Mouse (Mus musculus) MEL (cell line): Measurements from ENCODE around the gene Gm42957.

Source experiments
- BHLHE40 ChIP-seq: IDR thresholded peaks from 2 replicates; pipeline ENCODE4 v1.6.1; 2012; ENCODE audit warnings: low read depth, mild to moderate bottlenecking, inconsistent platforms, low read length, improper control_type of control experiment, borderline replicate concordance
- CTCF ChIP-seq, 3 experiments: IDR thresholded peaks in 2 of 3; conservative IDR thresholded peaks in 1 of 3; 2 replicates each; pipeline ENCODE4 v1.5.1; 2011 to 2012; ENCODE audit warnings: low read length in 3 of 3, low read depth in 2 of 3, mild to moderate bottlenecking in 2 of 3, improper control_type of control experiment in 1 of 3, inconsistent platforms in 1 of 3, mixed read lengths in 1 of 3, moderate library complexity in 1 of 3; ENCODE audit not compliant: control insufficient read depth in 1 of 3, insufficient read depth in 1 of 3, poor library complexity in 1 of 3, severe bottlenecking in 1 of 3
- E2F4 ChIP-seq: IDR thresholded peaks from 2 replicates; pipeline ENCODE4 v1.6.1; 2011; ENCODE audit warnings: low read depth, low read length, improper control_type of control experiment, borderline replicate concordance
- HCFC1 ChIP-seq: IDR thresholded peaks from 2 replicates; pipeline ENCODE4 v1.6.1; 2012; ENCODE audit warnings: low read depth, mild to moderate bottlenecking, inconsistent platforms, low read length, improper control_type of control experiment, moderate library complexity
- MAFK ChIP-seq: IDR thresholded peaks from 2 replicates; pipeline ENCODE4 v1.6.1; 2011; ENCODE audit warnings: low read depth, mild to moderate bottlenecking, low read length, improper control_type of control experiment, borderline replicate concordance
- MEF2A ChIP-seq: IDR thresholded peaks from 2 replicates; pipeline ENCODE4 v1.6.1; 2014; ENCODE audit warnings: low read depth, mild to moderate bottlenecking, inconsistent platforms, low read length, improper control_type of control experiment; ENCODE audit not compliant: poor library complexity, insufficient replicate concordance, severe bottlenecking; ENCODE audit errors: extremely low read depth
- POLR2A ChIP-seq, 2 experiments: IDR thresholded peaks; 2 replicates each; pipeline ENCODE4 v1.6.1; 2011 to 2012; ENCODE audit warnings: low read length in 2 of 2, mild to moderate bottlenecking in 2 of 2, control low read depth in 1 of 2, improper control_type of control experiment in 1 of 2, low read depth in 1 of 2, moderate library complexity in 1 of 2; ENCODE audit not compliant: control insufficient read depth in 1 of 2, insufficient read depth in 1 of 2, poor library complexity in 1 of 2
- POLR2AphosphoS5 ChIP-seq: IDR thresholded peaks from 2 replicates; pipeline ENCODE4 v1.6.1; 2012; ENCODE audit warnings: low read depth, borderline replicate concordance, mild to moderate bottlenecking, inconsistent platforms, low read length, moderate library complexity, mixed read lengths
- SMC3 ChIP-seq: IDR thresholded peaks from 2 replicates; pipeline ENCODE4 v1.6.1; 2011; ENCODE audit warnings: low read depth, low read length, improper control_type of control experiment
- TCF12 ChIP-seq: IDR thresholded peaks from 2 replicates; pipeline ENCODE4 v1.6.1; 2014; ENCODE audit warnings: low read depth, mild to moderate bottlenecking, inconsistent platforms, low read length, improper control_type of control experiment, moderate library complexity
- ZMIZ1 ChIP-seq: IDR thresholded peaks from 2 replicates; pipeline ENCODE4 v1.6.1; 2012; ENCODE audit warnings: low read depth, mild to moderate bottlenecking, inconsistent platforms, low read length, improper control_type of control experiment, moderate library complexity
- ZNF384 ChIP-seq: IDR thresholded peaks from 2 replicates; pipeline ENCODE4 v1.6.1; 2012; ENCODE audit warnings: low read depth, mild to moderate bottlenecking, inconsistent platforms, low read length, improper control_type of control experiment

DNA sequence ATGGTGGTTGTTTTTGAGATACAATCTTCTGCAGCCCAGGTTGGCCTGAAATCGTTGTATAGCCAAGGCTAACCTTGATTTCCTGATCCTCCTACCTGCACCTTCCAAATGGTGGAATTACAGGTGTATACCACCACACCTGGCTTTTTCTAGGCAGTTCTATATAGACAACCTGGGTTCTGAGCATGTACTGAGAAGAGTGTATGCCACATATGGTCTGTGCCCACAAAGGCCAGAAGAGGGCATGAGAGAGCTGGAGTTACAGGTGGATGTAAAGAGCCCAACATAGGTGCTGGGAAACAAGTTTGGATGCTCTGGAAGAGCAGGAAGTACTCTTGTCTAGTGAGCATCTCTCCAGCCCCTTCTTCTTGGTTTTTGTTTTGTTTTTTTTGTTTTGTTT, 32.0 kb downstream of the Gm42957 start:
- TF ChIP-seq CTCF (IDR thresholded peaks at IDR 0.05 in 2 of 3, conservative IDR thresholded peaks at IDR 0.05 in 1 of 3; ENCODE audit: control insufficient read depth in 1 of 3, insufficient read depth in 1 of 3, low read depth in 2 of 3, low read length in 3 of 3, poor library complexity in 1 of 3, severe bottlenecking in 1 of 3) (peak; percentile 78 to 83 (median 79)), MEF2A (no peak), POLR2A (IDR thresholded peaks at IDR 0.05; ENCODE audit: control insufficient read depth in 1 of 2, insufficient read depth in 1 of 2, low read depth in 1 of 2, low read length in 2 of 2, poor library complexity in 1 of 2) (no peak), SMC3 (peak; percentile 80), ZMIZ1 (no peak), BHLHE40 (no peak), TCF12 (no peak), E2F4 (no peak), MAFK (no peak), HCFC1 (no peak), POLR2AphosphoS5 (no peak), ZNF384 (no peak)
